Mouse (Mus musculus) hindbrain, embryonic 10.5 days (tissue): ENCODE data around the gene Gabrg3. TPM values are rescaled to one million over a fixed set of nuclear protein-coding genes. Genes with fewer than 3 reads are reported as not detected.

Experiments
- DNase-seq: peaks from one replicate; pipeline ENCODE4 v3.0.0-alpha.2; 2017; ENCODE audit warnings: low spot score
- H3K27ac ChIP-seq: fragments of 300-500 bp; sonication (generic); 2 replicates; pipeline ENCODE4 v1.5.1; 2016; ENCODE audit warnings: mild to moderate bottlenecking, moderate library complexity
- H3K27me3 ChIP-seq: fragments of 300-500 bp; sonication (generic); 2 replicates; pipeline ENCODE4 v1.6.1; 2016; ENCODE audit warnings: mild to moderate bottlenecking; ENCODE audit not compliant: poor library complexity, insufficient read depth, severe bottlenecking
- H3K36me3 ChIP-seq: fragments of 300-500 bp; sonication (generic); 2 replicates; pipeline ENCODE4 v1.6.1; 2016; ENCODE audit warnings: mild to moderate bottlenecking, moderate library complexity
- H3K4me1 ChIP-seq: fragments of 300-500 bp; sonication (generic); replicated peaks from 2 replicates; pipeline ENCODE4 v1.6.1; 2016; ENCODE audit warnings: mild to moderate bottlenecking
- H3K4me3 ChIP-seq: fragments of 300-500 bp; sonication (generic); 2 replicates; pipeline ENCODE4 v1.5.1; 2016; ENCODE audit warnings: mild to moderate bottlenecking, moderate library complexity
- H3K9me3 ChIP-seq: fragments of 300-500 bp; sonication (generic); 2 replicates; pipeline ENCODE4 v1.6.1; 2016; ENCODE audit warnings: mild to moderate bottlenecking, moderate library complexity
- WGBS: fragments of 180-500 bp; shearing (Covaris S2); methylation state at CpG from one replicate; pipeline ENCODE4 v1.1.7; 2016; 5-methylcytosine and 5-hydroxymethylcytosine counted together
- polyA plus RNA-seq: library from polyadenylated mRNA; unstranded; fragments of >200 nt; fragmentation: Nextera tagmentation; extraction: Ambion mirVana; gene quantifications from 2 replicates; pipeline ENCODE4 v1.2.1, GENCODE M21; 2016

The Gabrg3 gene
- polyA plus RNA-seq, 1 experiment from 2014 or later: not detected

DNA sequence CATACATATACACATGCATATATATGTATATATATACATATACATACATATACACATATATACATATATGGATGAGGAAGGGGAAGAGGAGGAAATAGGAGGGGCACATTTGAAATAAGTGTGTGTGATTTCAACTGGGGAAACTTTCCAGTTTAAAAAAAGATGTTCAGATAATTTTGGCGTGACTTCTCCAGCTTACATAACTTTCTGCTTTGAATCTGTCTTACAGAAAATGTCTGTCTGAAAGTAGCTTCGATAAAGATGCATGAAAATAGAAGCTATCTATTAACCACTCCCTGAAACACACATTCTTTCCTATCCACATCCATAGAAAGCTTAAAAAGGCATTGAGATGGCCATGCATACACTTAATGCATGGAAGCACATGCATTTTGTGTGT, 445.4 kb downstream of the Gabrg3 start:
- 0 out of 2 replicates have a peak, but pooled peaks cover 3% of the 10 kb centered on the region for H3K9me3 ChIP-seq
- H3K4me1 ChIP-seq: no peaks in the 10 kb centered on the region
- H3K36me3 ChIP-seq: no peaks in the 10 kb centered on the region
- H3K27ac ChIP-seq: no peak overlapping the region
- no peaks in the 10 kb centered on the region for H3K27me3 ChIP-seq
- DNase-seq: no peak
- no peak overlapping the region for H3K4me3 ChIP-seq
- WGBS: 80% methylated on average over 2 of the region's 2 CpGs

DNA sequence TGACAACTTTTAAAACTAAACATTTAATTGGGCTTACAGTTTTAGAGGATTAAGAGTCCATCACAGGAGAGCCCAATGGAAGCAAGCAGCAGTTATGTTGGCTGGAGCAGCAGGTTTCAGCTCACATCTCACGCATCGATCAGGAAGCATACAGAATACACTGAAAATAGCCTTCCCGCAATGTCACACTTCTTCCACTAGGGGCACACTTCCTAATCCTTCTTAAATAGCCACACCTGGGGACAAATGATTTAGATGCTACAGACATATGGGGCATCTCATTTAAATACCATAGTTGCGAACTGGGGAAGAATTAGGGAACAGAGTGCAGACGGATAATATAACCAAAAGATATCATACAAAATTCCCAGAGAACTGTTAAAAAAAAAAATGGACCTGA, 449.0 kb downstream of the Gabrg3 start:
- Histone ChIP-seq H3K27me3 (no peaks in the 10 kb centered on the region), H3K4me3 (no peak overlapping the region), H3K9me3 (0 out of 2 replicates have a peak, but pooled peaks cover 3% of the 10 kb centered on the region), H3K4me1 (no peaks in the 10 kb centered on the region), H3K36me3 (no peaks in the 10 kb centered on the region), H3K27ac (no peak overlapping the region)
- WGBS: 80% methylated on average over 5 of the region's 5 CpGs
- no peak for DNase-seq

DNA sequence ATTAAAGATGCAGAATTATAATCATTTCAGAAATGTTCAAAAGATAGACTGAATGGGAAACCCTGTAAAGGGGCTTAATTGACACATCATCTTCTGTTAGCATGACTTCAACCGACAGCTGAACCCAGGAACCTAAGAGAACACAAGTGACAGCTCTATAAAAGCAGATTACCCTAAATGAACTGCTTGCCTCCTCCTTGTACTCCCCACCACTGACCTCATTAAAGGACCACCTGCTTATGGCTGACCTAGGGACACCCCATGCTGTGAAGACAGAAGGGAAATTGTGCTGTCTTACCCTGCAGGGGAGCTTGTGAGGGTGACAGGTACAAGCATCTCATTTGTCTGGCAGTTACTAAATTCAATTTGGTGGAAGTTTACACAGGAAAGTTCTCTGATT, 467.5 kb downstream of the Gabrg3 start:
- Histone ChIP-seq H3K27me3 (no peaks in the 10 kb centered on the region), H3K4me1 (no peaks in the 10 kb centered on the region), H3K9me3 (no peaks in the 10 kb centered on the region), H3K4me3 (no peak overlapping the region), H3K27ac (no peak overlapping the region), H3K36me3 (no peaks in the 10 kb centered on the region)
- no peak for DNase-seq
- 52% methylated on average over 1 of the region's 1 CpGs for WGBS

DNA sequence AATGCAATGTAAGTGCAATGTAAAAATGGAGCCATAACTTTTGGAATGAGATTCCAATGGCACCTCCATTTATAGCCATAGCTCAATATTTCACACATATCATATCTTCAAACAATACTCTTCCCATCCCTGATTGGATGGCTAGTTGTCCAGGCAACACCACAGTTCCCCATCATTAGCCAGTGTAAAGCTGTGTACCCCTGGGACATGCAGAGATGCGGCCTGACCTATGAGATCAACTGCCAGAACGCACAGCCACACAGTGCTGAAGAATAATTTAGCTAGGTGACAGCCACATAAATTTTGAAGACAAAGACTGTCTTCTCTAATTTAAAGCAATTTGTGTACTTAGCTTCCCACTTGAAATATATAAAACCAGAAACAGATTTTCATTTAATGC, 472.1 kb downstream of the Gabrg3 start:
- Histone ChIP-seq H3K27me3 (no peaks in the 10 kb centered on the region), H3K27ac (no peak overlapping the region), H3K4me3 (no peak overlapping the region), H3K9me3 (no peaks in the 10 kb centered on the region), H3K36me3 (no peaks in the 10 kb centered on the region), H3K4me1 (no peaks in the 10 kb centered on the region)
- 82% methylated on average over 2 of the region's 2 CpGs for WGBS
- DNase-seq: no peak

DNA sequence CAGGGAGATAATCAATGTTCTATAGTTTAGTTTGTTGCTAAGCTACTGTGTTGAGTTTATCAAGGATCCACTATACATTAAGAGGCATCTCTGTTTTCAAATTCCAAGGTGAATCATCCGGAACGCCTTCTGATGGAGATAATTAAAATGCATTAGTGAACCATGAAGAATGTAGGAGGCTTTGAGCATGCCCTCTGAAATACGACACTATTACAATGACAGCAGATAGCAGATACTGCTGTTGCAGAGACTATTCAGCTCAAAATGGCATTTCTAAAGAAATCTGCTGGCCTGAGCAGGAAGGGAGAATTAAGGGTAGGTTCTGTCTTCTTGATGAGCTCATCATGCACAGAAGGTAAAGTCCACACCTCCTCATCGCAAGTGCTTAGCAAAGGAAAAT, 487.2 kb downstream of the Gabrg3 start:
- no peak overlapping the region for H3K4me3 ChIP-seq
- 48% methylated on average over 4 of the region's 4 CpGs for WGBS

DNA sequence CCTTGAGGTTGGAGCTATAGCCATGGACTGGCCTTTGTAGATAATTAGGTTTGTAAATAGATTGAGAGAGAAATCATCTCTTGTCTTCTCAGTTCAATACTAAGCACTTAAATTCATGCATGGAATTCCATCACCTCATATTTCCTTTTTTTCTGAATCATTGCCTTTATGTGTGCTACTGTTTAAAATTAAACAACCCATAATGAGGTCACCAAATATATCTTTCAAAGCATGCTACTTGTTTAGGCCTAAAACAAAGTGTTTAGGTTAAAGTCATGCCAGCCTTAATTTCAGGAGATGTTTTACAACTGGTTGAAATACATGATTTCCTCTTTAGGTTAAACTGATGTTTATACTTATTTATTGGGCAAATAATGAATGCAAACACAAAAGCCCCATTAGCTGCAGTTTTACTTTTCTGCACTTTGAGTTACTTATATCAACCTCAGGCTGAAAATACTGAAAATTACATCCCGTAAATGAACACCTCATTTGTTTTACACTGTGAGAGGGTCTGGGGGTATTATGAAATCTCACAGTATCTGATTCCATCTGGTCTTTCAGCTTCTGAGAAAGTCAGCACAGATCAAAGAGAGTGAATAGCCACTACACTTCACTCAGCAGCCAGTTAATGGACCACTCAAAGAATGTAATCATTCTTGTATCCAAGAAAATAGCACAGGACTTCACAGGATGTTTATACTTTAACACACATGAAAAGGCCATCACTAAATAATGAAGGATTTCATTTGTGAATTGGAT, 519.5 kb downstream of the Gabrg3 start:
- Histone ChIP-seq H3K27me3 (no peaks in the 10 kb centered on the region), H3K4me3 (no peak overlapping the region), H3K4me1 (no peaks in the 10 kb centered on the region), H3K27ac (no peak overlapping the region), H3K36me3 (no peaks in the 10 kb centered on the region), H3K9me3 (peaks cover 4% of the 10 kb centered on the region; the same call in 1 of the 2 replicates)
- 81% methylated on average over 1 of the region's 1 CpGs for WGBS
- no peak for DNase-seq

More for the DNA sequence above, 487.2 kb downstream of the Gabrg3 start:
- no peak for DNase-seq
- no peaks in the 10 kb centered on the region for H3K9me3 ChIP-seq
- H3K4me1 ChIP-seq: no peaks in the 10 kb centered on the region; the same call in 1 of the 2 replicates
- H3K36me3 ChIP-seq: no peaks in the 10 kb centered on the region
- no peaks in the 10 kb centered on the region for H3K27me3 ChIP-seq
- no peak overlapping the region for H3K27ac ChIP-seq

DNA sequence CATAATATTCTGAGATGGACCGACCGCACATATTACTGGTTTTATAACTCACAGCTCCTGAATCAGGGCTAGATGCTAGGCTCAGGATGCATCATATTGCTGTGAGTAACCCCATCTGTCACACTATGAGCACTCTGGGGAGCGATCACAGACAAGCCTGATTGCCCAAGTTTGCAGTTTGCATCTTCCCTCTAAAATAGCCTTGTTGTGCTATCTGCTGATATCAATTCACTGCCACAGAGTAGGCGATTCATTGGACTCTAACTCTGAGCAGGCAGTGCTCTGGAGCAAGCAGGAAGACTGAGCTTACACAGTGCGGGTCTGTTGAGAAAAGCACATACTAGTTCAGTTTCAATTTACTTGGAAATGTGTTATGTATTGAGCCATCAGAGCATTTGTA, 543.4 kb downstream of the Gabrg3 start:
- H3K27ac ChIP-seq: no peak overlapping the region
- no peaks in the 10 kb centered on the region for H3K27me3 ChIP-seq
- WGBS: 92% methylated on average over 5 of the region's 5 CpGs
- no peak for DNase-seq
- no peaks in the 10 kb centered on the region for H3K4me1 ChIP-seq
- H3K9me3 ChIP-seq: no peaks in the 10 kb centered on the region
- H3K36me3 ChIP-seq: no peaks in the 10 kb centered on the region
- H3K4me3 ChIP-seq: no peak overlapping the region

DNA sequence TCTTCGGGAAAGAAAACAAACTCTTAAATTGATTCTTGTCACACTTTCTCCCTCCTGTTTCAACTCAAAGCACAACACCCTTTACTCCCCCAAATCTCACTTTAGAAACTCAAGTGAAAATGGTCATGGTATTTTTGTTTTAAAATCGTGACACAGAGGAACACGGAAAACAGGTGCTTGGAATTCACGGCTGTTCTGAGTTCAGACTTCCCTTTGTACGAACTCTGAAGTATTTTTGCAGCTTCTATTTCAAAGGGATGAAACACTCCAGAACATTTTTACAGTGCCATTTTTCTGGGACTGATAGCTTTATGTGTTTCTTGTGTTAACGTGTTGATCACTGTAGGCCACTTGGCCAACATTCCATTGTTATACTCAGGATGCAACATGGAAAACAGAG, 561.5 kb downstream of the Gabrg3 start:
- WGBS: 87% methylated on average over 6 of the region's 6 CpGs

DNA sequence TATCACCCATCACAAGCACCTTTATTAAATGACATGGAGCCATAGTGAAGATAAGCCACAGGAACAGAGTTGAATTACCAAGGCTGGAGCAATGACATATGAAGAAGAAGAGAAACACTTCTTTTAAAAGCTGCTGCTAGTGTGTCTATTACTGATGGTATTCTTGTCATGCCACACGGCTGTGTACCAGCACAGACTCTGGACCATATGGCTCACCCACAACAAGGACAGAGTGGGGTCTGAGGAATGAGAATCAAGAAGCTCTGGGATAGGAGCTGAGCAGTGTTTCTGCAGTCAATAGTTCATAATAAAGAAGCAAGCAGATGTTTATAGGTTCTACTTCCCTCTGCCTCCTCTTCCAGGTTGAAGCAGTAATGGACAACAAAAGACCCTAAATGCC, 585.1 kb downstream of the Gabrg3 start:
- Histone ChIP-seq H3K4me1 (no peaks in the 10 kb centered on the region), H3K27ac (no peak overlapping the region), H3K36me3 (no peaks in the 10 kb centered on the region), H3K4me3 (no peak overlapping the region), H3K27me3 (no peaks in the 10 kb centered on the region), H3K9me3 (no peaks in the 10 kb centered on the region)
- no peak for DNase-seq
- WGBS: 83% methylated on average over 1 of the region's 1 CpGs

More for the DNA sequence above, 561.5 kb downstream of the Gabrg3 start:
- Histone ChIP-seq H3K9me3 (no peaks in the 10 kb centered on the region), H3K27me3 (no peaks in the 10 kb centered on the region), H3K4me1 (no peaks in the 10 kb centered on the region), H3K27ac (no peak overlapping the region), H3K36me3 (no peaks in the 10 kb centered on the region), H3K4me3 (no peak overlapping the region)
- DNase-seq: no peak

DNA sequence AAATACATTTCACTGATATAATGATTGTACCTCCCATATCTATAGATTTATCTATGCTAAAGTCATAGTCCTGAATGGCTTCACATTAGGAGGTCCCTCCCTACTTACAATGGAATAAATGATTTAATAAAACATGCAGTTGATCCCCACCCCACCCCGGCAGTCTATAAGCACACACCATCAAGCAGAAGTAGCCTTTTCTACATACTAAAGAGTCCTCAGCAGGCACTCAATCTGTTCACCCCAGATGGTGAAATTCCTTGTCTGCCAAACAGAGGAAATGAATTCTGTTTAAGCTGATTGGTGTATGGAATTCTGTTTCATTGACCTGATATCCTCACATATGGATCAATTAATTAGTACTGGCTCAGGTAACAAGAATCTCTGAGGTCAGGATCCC, 607.9 kb downstream of the Gabrg3 start:
- Histone ChIP-seq H3K27me3 (no peaks in the 10 kb centered on the region), H3K9me3 (no peaks in the 10 kb centered on the region), H3K27ac (no peak overlapping the region), H3K36me3 (no peaks in the 10 kb centered on the region), H3K4me1 (no peaks in the 10 kb centered on the region), H3K4me3 (no peak overlapping the region)
- 82% methylated on average over 1 of the region's 1 CpGs for WGBS
- no peak for DNase-seq

DNA sequence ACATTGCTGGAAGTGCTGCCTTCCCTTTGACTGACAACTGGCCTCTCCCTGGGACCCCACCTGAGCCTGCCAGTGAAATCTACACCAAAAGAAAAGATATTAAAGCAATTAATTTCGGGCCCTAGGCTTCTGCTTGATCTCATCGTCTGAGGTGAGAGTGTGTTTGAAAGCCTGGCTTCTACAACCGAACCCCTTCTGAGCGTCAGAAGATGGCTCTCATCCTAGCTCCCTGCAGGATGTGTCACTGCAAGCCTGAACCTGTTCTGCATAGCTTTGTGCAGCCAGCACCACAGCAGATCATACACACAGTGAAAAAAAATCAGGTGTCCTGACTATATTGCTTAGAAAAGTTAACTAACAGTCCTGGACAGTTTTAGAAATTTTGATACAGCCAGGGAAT, 618.8 kb downstream of the Gabrg3 start:
- H3K27ac ChIP-seq: no peak overlapping the region
- H3K4me3 ChIP-seq: no peak overlapping the region
- H3K4me1 ChIP-seq: no peaks in the 10 kb centered on the region
- no peak for DNase-seq
- 76% methylated on average over 4 of the region's 4 CpGs for WGBS
- H3K27me3 ChIP-seq: no peaks in the 10 kb centered on the region
- H3K9me3 ChIP-seq: no peaks in the 10 kb centered on the region
- no peaks in the 10 kb centered on the region for H3K36me3 ChIP-seq

DNA sequence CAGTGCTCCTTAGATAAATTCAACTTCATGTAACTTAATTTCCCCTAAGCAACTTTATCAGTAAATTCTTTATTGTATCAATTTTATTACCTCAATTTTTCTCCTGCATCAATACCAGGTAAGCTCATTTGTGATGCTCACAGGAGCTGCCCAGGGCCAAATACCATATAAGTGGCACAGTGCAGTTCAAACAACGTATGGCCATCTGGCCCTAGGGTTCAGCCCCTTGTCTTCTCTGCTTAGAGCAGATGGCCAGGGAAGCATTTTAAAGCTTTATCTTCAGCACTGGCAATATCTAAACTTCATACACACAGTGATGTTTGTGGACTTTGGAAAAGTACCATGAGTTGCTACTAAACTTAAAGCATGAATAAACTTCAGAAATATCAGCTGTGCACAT, 619.2 kb downstream of the Gabrg3 start:
- Histone ChIP-seq H3K36me3 (no peaks in the 10 kb centered on the region), H3K9me3 (no peaks in the 10 kb centered on the region), H3K4me3 (no peak overlapping the region), H3K27ac (no peak overlapping the region), H3K27me3 (no peaks in the 10 kb centered on the region), H3K4me1 (no peaks in the 10 kb centered on the region)
- DNase-seq: no peak
- WGBS: 73% methylated on average over 1 of the region's 1 CpGs

DNA sequence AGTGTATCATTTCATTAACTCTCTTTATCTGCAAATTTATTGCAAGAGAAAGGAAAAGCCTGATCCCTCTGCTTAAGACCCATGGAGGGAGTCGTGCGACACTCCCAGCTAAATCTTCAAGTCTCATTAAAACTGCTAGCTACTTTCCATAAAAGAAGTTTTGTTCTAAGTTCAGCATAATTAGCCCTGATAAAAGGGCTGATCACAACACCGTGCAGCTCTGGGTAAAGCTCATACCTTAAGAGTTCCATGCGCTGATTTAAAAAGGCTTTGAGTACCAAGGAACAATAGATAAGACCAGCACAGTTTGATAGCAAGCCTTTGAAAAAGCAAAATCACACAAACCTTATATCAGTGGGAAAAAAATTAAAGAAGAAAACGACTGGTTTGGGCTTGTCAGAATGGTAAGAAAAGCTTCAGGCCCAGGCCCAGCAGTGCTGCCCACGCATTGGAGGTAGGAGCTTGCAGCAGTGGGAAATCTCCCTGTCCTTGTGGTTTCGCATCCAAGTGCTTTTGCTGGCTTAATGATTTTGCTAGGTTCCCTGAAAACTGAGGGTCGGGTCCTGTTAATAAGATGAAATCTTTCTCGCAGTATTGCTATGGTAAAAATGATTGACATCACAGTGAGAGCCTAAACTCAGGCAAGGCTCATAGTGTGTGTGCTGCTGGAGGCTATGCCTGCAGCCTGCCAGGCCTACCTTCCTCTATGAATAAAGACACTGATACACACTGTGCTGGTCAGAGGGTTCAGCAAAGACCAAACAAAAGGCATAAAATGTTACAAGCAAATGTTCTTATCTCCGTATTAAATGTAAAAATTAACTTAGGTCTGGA, 621.2 kb downstream of the Gabrg3 start:
- no peaks in the 10 kb centered on the region for H3K4me1 ChIP-seq
- H3K4me3 ChIP-seq: no peak overlapping the region
- H3K27ac ChIP-seq: no peak overlapping the region
- no peak for DNase-seq
- no peaks in the 10 kb centered on the region for H3K36me3 ChIP-seq
- no peaks in the 10 kb centered on the region for H3K9me3 ChIP-seq
- WGBS: 61% methylated on average over 10 of the region's 10 CpGs
- H3K27me3 ChIP-seq: no peaks in the 10 kb centered on the region
